Mouse (Mus musculus) lung, adult 2 months (tissue): ENCODE data around the gene Cavin4.

ENCODE experiments used
- CTCF ChIP-seq: fragments of 200-500 bp; IDR thresholded peaks from 2 replicates; pipeline ENCODE4 v1.5.1; 2011; ENCODE audit warnings: mild to moderate bottlenecking, low read length, control low read depth; ENCODE audit not compliant: insufficient read depth
- POLR2A ChIP-seq: fragments of 200-500 bp; IDR thresholded peaks from 2 replicates; pipeline ENCODE4 v1.6.1; 2011; ENCODE audit warnings: low read depth, mild to moderate bottlenecking, control low read depth, low read length, borderline replicate concordance; ENCODE audit errors: extremely low read depth

- TF ChIP-seq CTCF (no peak), POLR2A (no peak)
Observed at GRCm38 (mm10) chr4:48674412-48674811, 11.1 kb downstream of the Cavin4 start.
